Mouse (Mus musculus) brown adipose tissue, adult 24 weeks (tissue): ENCODE measurements around the gene Gm45837. TPM values are rescaled to one million over a fixed set of nuclear protein-coding genes. Genes with fewer than 3 reads are reported as not detected.
A peak's percentile ranks its signal among the peaks of the same experiment; 100 is the strongest.

Experiments used
- H3K27ac ChIP-seq: fragments of 200-500 bp; replicated peaks from 2 replicates; pipeline ENCODE4 v1.5.1; 2012; ENCODE audit warnings: low read depth, mild to moderate bottlenecking, low read length
- H3K4me1 ChIP-seq: fragments of 200-500 bp; 2 replicates; pipeline ENCODE4 v1.6.1; 2012; ENCODE audit warnings: low read length, mixed read lengths; ENCODE audit not compliant: control insufficient read depth, insufficient read depth, insufficient read length
- H3K4me3 ChIP-seq: fragments of 200-500 bp; 2 replicates; pipeline ENCODE4 v1.5.1; 2012; ENCODE audit warnings: low read depth, mild to moderate bottlenecking, low read length, moderate library complexity; ENCODE audit not compliant: insufficient read depth
- polyA plus RNA-seq: library from polyadenylated mRNA; stranded (reverse); fragments of >200 nt; gene quantifications from 2 replicates; pipeline ENCODE4 v1.2.4, GENCODE M21; 2012; ENCODE audit not compliant: missing spikeins, insufficient read depth, insufficient read length

Gene Gm45837
- polyA plus RNA-seq, 1 experiment, result not detected

DNA sequence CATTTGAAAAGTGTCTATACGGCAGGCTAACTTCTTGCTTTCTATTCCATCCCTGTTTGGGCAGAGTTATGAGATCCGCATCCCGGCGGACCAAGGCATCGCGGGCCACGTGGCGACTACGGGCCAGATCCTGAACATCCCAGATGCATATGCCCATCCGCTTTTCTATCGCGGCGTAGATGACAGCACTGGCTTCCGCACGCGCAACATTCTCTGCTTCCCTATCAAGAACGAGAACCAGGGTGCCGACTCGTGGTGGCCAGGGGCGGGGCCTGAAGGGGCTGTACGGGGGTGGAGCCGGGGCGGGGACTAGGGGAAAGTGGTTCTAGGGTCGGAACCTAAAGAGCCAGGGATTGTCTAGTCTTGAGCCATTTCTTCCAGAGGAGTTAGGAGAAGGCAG lies 93.8 kb downstream of the Gm45837 start:
- Histone ChIP-seq H3K4me3 (no peak overlapping the region), H3K4me1 (0 out of 2 replicates have a peak, but pooled peaks cover under 1% of the 10 kb centered on the region)

DNA sequence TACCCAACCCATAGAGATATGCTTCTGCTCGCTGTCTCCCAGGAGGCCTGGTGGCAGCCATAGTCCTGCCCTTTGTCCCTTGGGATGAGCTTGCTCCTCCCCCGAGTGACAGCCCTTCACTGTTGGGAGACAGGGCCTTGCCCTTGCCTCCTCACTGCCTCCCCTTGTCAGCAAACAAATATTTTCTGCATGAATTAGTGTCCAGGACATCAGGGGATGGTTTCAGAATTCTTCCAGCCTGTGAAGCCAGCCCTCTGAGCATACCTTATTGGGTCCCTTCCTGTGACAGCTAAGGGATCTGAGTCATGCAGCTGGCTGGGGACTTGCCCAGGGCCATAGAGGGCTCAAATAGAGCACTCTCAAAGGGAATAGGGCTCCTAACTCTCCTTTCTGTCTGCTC lies 98.5 kb downstream of the Gm45837 start:
- Histone ChIP-seq H3K4me3 (no peak overlapping the region), H3K4me1 (no peaks in the 10 kb centered on the region), H3K27ac (no peak overlapping the region)

More for the DNA sequence above, 93.8 kb downstream of the Gm45837 start:
- H3K27ac ChIP-seq, result no peak overlapping the region

DNA sequence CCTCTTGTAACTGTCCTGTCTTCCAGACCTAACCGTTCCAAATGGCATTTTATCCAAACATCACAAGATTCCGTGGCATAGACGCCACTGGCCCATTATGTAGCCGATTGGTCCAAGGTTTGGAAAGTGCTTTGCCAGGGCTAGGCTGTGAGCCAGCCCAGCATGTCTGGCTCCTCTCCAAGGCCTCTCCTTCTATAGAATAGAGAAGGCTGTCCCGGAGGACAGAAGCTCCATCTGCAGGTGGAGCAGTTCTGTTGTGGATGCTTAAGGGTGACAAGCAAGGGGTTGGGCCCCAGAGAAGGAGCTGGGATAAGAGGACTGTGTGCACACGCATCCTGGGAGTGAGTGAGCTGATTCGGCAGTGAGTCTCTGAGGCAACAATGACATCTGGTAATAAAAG lies 103.0 kb downstream of the Gm45837 start:
- Histone ChIP-seq H3K4me3 (no peak overlapping the region), H3K4me1 (no peaks in the 10 kb centered on the region), H3K27ac (no peak overlapping the region)

DNA sequence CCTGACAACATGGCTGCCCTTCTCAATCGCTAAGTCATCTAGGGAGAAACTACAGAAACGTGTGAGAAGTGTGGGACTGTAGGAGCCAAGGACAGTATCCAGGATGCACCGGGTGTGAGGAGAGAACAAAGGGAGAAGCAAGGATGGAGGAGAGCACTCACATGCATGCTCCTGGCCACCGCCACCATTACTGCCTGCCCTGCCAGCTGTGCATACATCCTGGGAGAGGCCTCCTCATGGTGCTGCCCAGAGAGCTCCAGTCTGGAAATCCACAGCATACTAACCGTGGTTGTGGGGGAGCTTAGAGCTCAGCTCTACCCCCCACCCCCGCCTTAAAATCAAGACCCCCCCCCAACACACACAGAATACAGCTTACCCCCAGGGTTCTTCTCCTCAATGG lies 104.1 kb downstream of the Gm45837 start:
- no peaks in the 10 kb centered on the region for H3K4me1 ChIP-seq
- no peak overlapping the region for H3K4me3 ChIP-seq
- no peak overlapping the region for H3K27ac ChIP-seq

DNA sequence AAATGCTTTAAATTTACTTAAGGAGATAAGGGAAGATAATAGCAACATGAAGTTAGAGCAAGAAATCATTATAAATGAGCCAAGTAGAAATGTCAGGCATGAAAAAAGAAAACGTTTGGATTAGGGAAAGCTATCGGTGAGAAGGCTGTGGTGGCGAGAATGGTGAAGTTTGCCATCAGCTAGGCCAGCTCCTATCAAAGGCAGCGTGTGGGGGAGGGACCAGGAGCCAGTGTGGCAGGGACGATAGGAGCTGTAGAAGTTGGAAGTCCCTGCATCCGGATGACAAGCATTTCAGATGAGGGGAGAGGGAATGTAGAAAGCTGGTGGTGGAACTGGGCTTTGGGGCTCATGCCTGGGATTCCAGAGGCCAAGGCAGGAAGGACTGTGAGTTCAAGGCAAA lies 104.6 kb downstream of the Gm45837 start:
- Histone ChIP-seq H3K27ac (no peak overlapping the region), H3K4me1 (no peaks in the 10 kb centered on the region), H3K4me3 (no peak overlapping the region)

DNA sequence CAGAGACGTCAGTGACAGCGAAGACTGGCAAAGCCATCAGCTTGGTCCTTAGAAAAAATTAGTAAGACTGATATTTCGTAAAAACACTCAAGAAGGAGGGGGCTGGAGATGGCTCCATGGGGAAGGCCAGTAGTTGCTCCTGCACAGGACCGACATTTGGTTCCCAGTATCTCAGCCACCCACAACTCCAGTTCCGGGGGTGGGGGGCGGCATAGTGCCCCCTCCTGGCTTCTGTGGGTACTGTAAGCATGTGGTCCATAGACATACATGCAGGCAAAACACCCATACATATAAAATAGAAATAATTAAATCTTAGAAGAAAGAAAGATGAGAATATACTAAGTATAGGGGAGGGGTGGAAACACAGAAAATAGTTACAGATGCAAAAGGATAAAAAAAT lies 105.8 kb downstream of the Gm45837 start:
- Histone ChIP-seq H3K4me3 (no peak overlapping the region), H3K27ac (no peak overlapping the region), H3K4me1 (no peaks in the 10 kb centered on the region)

DNA sequence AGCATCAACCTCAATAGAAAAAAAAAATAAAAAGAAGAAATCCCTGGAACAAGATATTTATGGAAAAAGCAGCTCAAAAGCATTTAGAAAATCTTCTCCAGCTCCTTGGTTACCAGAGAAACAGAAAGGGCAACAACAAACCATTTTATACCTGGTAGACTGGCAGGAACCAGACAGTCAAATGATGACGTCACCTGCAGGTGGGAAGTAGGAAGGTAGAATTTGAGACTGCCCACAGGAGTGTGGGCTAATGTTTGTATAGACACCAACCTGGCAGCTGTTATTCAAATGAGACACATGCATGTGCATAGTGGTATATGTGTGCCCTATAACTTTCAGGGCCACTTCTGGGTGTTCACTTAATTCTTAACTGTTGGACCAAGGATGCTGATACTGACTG lies 111.0 kb downstream of the Gm45837 start:
- no peaks in the 10 kb centered on the region for H3K4me1 ChIP-seq
- H3K27ac ChIP-seq, result no peak overlapping the region
- H3K4me3 ChIP-seq, result no peak overlapping the region

DNA sequence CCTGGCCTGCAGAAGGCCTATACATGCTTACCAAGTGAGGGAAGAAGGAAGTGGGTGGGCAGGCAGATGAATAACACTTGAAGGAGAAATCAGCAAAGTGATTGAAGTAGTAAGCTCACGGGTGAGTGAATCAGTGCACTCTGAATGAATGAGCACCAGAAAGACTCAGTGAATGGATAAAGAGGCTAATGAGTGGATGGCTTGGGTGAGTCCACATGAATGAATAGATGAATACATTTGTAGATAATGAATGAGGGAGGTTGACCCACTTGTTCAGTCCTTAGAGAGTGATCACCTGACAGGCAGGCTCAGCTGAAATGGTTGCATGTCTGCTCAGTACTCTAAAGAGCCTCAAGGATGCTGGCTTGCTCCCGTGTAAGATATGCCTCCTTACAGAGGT lies 112.5 kb downstream of the Gm45837 start:
- Histone ChIP-seq H3K4me1 (no peaks in the 10 kb centered on the region), H3K4me3 (no peak overlapping the region), H3K27ac (no peak overlapping the region)

DNA sequence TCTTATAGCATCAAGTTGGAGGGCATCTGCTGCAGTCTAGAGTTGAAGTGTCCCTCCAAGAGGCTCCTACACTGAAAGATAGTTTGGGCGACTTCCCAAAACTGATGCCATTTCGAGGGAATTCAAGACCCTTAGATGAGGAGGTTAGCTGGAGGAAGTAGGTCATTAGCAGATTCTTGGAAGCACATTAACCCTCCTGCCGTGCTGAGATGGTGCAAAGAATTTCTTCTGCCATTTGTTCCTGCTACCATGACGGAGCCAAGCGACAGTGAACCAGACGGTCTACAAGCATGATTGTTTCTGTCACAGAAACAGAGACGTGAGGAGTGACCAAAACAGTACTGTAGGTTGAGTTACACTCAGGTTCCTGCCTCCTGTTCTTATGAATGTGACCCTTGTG lies 115.8 kb downstream of the Gm45837 start:
- Histone ChIP-seq H3K27ac (no peak overlapping the region), H3K4me1 (no peaks in the 10 kb centered on the region), H3K4me3 (no peak overlapping the region)

DNA sequence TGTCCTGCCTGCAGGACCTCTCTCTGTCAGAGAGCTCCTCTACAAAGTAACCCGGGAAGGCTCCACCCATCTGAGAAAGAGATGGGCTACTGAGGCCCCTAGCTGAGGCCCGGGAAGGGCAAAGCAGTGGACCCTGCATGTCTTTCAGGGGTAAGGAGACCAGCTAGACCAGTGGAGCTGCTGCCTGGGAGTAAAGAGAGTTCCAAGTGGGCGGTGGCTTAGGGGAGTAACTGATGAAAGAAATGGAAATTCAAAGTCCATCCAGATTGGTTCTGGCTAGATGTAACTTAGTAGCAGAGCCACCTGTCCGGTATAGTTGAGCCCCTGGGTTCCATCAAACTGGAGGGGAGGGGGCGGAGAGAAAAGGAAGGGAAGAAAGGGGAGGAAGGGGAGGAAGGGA lies 123.7 kb downstream of the Gm45837 start:
- no peaks in the 10 kb centered on the region for H3K4me1 ChIP-seq
- H3K27ac ChIP-seq, result no peak overlapping the region
- no peak overlapping the region for H3K4me3 ChIP-seq

DNA sequence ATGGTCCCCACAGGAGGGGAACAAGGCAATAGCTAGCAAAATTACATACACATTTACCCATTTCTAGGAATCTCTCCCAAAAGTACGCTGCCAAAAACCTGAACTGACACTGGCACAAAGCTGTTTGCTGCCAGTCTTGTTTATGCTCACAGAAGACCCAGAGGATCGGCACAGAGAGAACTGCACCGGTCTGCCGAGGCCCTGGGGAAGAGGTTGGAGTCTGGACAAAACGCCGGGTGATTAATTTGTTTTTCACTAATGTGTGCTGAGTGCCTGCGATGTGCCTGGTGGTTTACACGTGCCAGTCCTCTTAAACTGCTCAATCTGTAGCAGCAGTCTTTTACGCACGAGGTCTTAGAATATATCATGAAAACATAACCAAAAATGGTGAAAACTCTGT lies 124.4 kb downstream of the Gm45837 start:
- no peak overlapping the region for H3K27ac ChIP-seq
- no peaks in the 10 kb centered on the region for H3K4me1 ChIP-seq
- H3K4me3 ChIP-seq, result no peak overlapping the region

DNA sequence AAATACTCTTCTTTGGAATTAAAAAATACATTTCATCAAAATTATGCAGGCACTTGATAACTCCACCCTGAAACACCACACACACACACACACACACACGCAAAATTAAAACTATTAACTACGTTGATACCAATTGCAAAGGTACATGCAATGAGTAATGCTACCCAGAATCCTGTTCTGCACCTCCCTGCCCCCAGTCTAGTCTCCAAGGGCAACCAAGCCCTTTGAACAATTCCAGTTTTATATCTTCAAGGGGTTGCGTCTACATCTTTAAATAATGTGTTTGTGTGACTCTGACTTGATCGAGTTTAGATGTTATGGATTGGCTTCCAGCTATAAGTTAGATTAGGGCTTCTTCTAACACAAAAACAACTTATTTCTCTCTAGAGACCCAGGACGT lies 124.8 kb downstream of the Gm45837 start:
- H3K4me3 ChIP-seq, result no peak overlapping the region
- no peak overlapping the region for H3K27ac ChIP-seq
- no peaks in the 10 kb centered on the region for H3K4me1 ChIP-seq

DNA sequence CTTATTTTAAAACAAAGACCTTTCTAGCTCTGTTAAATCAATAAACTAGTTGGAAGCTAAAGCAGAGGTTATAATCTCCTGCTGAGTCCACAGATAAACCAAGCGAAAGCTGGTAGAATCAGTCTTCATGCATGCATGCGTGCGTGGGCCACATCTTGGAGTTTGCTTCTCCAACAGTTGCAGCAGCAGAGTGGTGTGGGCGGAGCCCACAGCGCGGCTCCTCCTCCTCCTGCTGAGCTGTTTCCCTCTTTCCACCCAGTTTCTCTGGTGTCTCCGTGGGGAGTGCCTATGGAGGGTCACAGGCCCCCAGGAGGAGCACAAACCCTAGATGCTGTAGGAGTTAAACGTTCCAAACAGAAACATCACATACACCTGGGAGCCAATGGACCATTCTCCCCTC lies 126.9 kb downstream of the Gm45837 start:
- H3K27ac ChIP-seq, result 0 out of 2 replicates have a peak overlapping the region, but pooled peaks have one; percentile 53
- no peaks in the 10 kb centered on the region for H3K4me1 ChIP-seq
- no peak overlapping the region for H3K4me3 ChIP-seq

DNA sequence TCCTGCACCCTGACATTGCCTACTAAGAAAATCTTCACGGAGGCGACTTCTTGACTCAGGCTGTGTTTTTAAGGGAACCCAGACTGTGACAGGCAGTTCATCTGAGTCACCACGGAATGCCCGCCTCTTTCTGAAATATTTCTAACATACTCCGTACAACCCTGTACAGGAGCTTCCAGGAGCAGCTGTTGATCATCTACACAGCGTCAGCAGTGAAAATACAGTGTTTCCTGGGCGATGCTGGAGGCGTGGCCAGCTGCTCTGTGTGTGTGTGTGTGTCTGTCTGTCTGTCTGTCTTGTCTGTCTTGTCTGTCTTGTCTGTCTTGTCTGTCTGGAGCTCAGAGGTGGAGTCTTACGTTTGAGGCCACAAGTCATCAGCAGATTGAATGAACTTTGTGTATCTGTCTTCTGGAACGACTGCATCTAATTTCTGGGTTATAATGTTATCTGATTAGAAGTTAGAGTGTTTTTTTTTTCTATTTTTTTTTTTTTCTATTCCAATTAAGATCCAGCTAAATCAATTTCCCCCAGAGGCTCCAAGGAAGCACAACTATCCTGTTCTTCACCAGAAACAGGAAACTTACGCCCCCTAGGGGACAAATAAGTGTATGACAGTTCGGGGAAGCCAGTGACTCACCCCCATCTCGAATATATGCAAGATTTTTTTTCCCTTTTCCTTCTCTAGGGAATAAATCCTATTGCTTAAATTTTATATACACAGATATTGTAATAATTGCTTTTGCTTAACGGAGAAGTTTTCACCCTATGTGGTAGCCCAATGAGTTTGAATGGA lies 127.7 kb downstream of the Gm45837 start:
- H3K4me3 ChIP-seq, result no peak overlapping the region
- no peaks in the 10 kb centered on the region for H3K4me1 ChIP-seq
- H3K27ac ChIP-seq, result 0 out of 2 replicates have a peak overlapping the region, but pooled peaks have one; percentile 53

DNA sequence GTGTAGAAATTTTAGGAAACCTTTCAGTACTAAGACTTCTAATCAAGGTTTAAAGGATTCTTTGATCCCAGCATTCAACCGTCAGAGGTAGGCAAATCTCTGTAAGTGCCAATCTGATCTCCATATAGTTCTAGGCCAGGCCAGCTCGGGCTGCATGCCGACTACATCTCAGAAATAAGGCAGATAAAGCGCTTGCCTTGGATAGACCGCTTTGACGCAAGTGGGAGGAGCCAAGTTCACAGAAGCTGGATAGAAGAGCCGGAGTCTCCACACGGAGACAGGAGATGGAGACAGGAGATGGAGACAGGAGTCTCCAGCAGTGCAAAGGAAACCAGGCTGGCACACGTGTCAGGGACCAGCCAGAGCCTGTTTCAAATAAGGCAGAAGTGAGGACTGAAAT lies 129.1 kb downstream of the Gm45837 start:
- Histone ChIP-seq H3K27ac (no peak overlapping the region), H3K4me1 (no peaks in the 10 kb centered on the region), H3K4me3 (no peak overlapping the region)

DNA sequence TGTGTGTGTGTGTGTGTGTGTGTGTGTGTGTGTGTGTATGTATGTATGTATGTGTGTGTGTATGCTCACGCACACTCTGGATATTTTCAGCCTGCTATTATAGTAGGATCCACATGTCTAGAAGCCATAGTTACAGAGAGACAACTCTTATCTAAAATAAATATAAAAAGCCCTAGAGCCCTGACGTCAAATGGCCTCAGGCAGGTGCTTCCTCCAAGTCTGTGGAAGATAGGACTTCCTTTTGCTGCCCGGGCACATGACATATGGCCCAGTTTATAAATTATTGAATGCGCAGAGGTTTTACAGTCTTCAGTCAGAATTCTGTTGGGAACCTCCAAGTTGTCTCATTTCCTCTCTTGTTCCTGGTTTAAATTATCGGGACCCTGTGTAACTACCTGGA lies 130.0 kb downstream of the Gm45837 start:
- no peak overlapping the region for H3K4me3 ChIP-seq
- no peaks in the 10 kb centered on the region for H3K4me1 ChIP-seq
- no peak overlapping the region for H3K27ac ChIP-seq
